Mouse (Mus musculus): ENCODE data around the gene Ccdc54.

GRCm38 (mm10) chr16:50551871-50552528, 39.0 kb downstream of the Ccdc54 start:
- TF ChIP-seq CTCF (IDR thresholded peaks at IDR 0.05; ENCODE audit: low read depth, low read length), result no peak
- TF ChIP-seq POLR2AphosphoS5 (IDR thresholded peaks at IDR 0.05; ENCODE audit: insufficient replicate concordance, low read depth, low read length), result no peak
